Mouse (Mus musculus) granulocyte monocyte progenitor cell, adult 5-6 weeks (primary cell): ENCODE results near the gene Vsig8. TPM values are rescaled to one million over a fixed set of nuclear protein-coding genes. Genes with fewer than 3 reads are reported as not detected.
A peak's percentile ranks its signal among the peaks of the same experiment; 100 is the strongest.

Source experiments
- ATAC-seq: replicated peaks from 2 replicates; pipeline ENCODE4 v1.8.0; 2016; ENCODE audit warnings: mild to moderate bottlenecking, moderate TSS enrichment, inconsistent platforms; ENCODE audit not compliant: poor library complexity, severe bottlenecking
- total RNA-seq, 2 experiments: library from RNA; stranded (forward) in 1 of 2; stranded (reverse) in 1 of 2; fragments of 200-712, 200-1000 nt in 1 of 2; fragments of >200 nt in 1 of 2; fragmentation: Nextera tagmentation in 1 of 2; gene quantifications; 2 replicates each; pipeline ENCODE4 v1.2.3; 2014 to 2017

Vsig8 gene
- total RNA-seq (2014; fragmentation: Nextera tagmentation) (not detected in 2 replicates), total RNA-seq (2017) (not detected in 2 replicates)

GRCm38 (mm10) chr1:172555638-172556037, at the start of gene Vsig8:
Gene Vsig8, plus strand, starts transcription at chr1:172555938.
- ATAC-seq = no peak

DNA sequence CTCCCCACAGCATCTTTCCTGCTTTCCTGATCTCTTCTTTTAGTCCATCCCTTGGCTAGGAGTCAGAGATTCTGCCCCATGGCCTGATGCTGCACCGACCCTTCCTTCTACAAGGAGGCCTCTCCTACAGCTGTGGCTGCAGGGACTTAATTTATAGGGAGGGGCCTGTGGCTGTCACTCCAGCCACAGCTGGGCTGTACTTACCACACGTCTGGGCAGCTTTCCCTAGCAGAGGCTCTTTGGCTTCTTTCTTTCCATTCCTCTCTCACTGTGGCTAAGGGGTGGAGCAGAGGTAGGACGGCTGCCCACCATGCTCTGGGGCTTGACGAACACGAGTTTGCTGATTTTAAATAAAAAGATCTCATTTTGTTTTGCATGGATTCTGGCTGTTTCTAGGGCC, 48.7 kb upstream of the Vsig8 start:
- ATAC-seq = no peak

GRCm38 (mm10) chr1:172507701-172508100, 48.0 kb upstream of the Vsig8 start:
- no peak for ATAC-seq

GRCm38 (mm10) chr1:172508172-172508571, 47.6 kb upstream of the Vsig8 start:
- ATAC-seq = no peak

DNA sequence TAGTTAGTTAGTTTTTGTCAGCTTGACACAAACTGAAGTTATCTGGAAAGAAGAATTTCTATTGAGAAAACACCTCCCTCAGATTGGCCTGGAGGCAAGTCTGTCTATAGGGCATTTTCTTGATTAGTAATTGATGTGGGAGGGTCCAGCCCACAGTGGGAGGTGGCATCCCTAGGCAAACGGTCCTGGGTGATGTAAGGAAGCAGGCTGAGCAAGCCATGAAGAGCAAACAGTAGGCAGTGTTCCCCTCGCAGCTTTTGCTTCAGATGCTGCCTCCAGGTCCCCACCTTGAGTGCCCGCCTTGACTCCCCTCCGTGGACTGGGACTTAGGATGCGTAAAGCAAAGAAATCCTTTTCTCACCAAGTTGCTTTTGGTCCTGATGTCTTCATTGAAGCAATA, 46.5 kb upstream of the Vsig8 start:
- no peak for ATAC-seq

GRCm38 (mm10) chr1:172509983-172510382, 45.8 kb upstream of the Vsig8 start:
- ATAC-seq = no peak

GRCm38 (mm10) chr1:172510421-172510972, 45.2 kb upstream of the Vsig8 start:
- no peak for ATAC-seq

DNA sequence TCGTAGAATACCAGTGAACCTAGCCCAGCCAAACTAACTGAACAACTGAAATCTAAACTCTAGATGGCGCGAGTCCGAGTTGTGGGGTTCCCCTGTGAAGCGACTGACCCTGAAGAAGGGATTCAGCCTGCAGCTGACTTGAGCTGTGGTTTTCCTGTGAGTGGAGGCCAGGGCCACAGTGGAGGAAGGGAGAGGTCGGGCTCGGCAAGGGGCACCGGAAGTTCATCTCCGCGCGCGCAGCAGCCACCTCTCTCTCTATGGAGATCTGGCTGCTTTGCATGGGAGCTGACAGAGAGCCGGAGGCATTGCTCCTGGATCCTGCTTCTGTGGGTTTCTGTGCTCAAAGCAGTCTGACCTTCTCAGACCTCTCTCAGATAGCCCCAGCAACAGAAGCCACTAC, 42.8 kb upstream of the Vsig8 start:
- ATAC-seq = peak; percentile 69

DNA sequence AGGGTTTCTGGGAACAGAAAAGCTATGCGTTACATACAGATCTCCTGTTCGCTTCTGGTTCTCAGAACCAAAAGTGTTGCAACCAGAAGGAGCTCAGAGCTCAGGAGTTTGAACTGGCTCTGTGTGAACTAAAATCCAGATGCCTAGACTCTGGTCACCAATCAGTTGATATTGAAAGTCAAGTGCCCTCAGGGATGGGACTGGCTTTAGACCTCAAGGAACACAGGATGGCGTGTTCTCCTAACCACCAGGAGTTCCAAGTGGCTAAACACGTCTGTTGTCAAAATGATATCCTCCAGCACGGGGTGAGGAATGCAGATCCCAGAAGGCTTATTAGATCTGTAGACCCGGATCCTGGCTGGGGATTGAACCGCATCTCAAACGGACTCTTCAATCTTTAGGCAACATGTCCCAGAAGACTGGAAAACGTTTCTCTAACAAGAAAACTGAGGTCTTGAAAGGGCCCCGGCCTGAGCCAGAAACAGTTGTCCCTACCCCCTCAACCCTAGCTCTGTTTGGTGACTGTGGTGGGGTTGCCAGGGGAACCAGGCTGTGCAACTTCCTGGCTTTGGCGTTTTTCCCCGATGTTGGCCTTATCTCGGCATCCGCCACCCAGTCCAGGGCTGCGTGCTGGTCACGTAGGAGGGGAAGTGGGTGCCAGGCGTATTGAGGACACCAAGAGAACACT, 42.1 kb upstream of the Vsig8 start:
- ATAC-seq = peak; percentile 76

GRCm38 (mm10) chr1:172514213-172514529, 41.6 kb upstream of the Vsig8 start:
- no peak for ATAC-seq

DNA sequence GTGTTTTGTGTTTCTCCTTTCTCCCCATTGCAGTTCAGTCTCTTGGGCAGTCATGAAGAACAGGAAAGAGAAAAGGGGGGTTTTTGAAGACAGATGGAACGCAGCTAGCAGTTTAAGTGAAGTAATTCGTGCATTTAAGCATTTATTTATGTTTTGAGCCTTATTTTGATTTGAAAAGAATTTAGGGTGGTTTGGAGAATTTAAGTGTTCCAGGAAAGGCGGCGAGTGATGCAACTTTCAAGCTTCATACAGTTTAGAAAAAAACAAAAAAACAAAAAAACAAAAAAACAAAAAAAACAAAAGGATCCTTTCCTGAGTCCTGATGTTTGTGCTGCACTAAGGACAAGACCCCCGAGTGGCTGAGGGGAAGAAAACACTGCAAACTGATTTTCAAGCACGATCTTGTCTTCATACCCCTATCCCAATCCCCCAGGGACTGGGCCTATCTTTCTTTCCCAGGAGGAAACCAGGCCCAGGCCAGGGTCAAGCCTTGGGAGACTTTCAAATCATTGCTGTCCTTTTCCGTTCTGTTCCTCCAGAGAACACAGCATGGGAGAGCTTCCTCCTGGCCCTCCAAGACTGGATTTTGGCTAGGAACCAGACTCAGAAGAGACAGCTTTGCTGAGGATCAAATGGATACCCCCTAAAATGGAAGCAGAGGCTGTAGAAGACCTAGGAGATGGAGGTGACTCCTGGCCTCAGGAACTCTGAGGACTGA, 41.0 kb upstream of the Vsig8 start:
- no peak for ATAC-seq

GRCm38 (mm10) chr1:172515396-172515795, 40.3 kb upstream of the Vsig8 start:
- ATAC-seq = peak; percentile 7; the same call in 1 of the 2 replicates

DNA sequence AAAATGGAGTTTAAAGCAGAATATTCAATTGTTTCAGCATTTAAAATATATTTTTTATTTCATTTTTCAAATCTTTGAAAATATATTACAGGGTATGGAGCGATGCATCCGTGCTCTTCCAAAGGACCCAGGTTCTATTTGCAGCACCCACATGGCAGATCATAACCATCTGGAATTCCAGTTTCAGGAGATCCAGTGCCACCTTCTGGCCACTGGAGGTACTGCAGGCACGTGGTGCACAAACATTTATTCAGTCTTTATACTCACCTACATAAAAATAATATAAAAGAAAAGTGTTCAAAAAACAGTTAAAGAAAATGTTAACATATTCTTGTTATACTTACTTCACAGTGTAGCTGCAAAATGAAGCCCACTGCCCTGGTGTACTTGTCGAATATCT, 37.7 kb upstream of the Vsig8 start:
- no peak for ATAC-seq

DNA sequence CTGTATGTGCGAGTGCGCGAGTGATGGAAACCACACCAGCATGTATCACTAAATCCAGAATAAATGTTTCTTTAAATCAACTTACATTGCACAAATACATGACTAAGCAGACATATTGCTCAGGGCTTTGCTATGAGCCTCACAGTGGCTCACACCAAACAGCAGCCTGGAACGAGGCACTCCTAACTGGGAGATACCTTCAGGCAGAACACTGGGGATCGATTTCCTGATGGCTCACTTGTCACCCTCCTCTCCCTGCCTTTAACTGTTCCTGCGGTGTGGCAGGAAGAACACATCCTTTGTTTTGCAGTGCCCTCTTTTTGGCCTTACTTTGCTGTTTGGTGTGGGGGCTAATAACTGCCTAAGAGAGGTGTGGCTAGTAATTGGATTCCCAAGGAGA, 36.1 kb upstream of the Vsig8 start:
- no peak for ATAC-seq

- peak; percentile 55 for ATAC-seq
Observed at GRCm38 (mm10) chr1:172520576-172521440, 34.9 kb upstream of the Vsig8 start, which contains the start of gene Cfap45. Gene Cfap45, plus strand, starts transcription at chr1:172520801.

DNA sequence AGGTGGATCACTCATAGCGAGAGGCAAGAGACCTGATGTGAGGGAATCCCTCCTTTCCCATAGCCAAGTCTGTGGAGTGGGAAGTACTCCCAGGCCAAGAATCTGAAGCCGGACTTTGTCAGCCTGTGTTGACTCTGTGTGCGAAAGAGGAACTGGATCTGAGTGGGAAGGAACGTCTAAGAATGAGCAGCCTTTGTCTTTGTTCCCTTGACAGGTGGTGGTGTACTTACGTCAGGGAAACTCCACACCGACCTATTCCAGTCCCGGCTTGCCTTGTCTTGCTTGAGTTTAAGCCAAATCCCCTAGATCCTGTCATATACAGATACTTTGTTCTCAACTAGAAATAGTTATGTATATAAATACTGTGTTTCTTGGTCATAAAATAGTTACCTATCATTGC, 33.2 kb upstream of the Vsig8 start:
- ATAC-seq = peak; percentile 49

DNA sequence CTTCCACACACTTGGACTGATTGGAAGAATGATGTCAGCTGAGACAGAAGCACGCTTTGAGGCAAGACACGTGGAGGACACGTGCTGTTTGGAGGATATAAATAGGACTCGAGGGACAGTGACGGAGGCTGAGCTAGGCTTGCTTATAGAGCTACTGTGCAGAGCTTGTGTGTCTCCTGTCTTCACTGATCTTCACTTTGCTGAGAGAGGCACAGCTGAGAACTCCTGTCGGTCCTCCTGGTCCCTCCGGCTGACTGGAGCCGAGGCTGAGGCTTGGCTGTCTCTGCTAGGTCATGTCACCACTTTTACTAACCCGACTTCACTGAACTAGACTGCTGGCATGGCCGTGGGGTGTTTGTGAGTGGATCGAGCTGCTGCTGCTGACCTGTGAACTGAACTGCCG, 32.0 kb upstream of the Vsig8 start:
- ATAC-seq = no peak

DNA sequence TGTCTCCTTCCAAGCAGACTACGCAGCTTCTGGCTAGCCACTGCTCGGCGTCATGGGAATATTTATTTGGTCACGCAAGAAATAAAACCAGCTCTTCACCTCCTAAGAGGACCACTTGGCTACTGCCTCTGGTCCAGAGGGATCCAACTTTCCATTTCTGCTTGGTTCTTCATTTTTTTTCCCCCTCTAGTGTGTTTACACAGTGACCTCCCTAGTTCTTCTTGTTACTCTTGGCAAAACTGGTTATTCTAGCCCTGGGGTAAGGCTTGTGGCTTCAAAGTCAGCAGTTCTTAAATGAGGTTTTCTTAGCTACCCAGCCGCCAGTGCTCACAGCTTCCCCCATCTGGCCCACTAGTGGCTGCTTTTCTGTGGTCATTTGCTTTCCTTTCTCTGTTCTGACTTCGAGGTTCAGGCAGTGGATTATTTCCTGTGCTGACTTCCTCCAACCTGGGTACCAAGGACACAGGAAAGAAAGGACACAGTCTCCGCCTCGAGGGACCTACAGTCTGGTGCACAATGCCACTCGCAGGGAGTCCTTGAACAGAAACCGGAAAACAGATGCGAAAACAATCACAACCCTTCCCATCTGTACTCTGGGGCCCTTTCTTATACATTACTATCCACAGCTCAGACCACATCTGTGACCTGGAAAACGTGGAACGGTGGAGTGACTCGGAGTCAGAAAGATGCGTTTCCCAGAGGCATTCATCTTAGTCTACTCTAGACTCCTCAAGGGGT, 30.5 kb upstream of the Vsig8 start:
- ATAC-seq = peak; percentile 45

- peak; percentile 8; the same call in 1 of the 2 replicates for ATAC-seq
Observed at GRCm38 (mm10) chr1:172525971-172526370, 29.8 kb upstream of the Vsig8 start.
